Mouse (Mus musculus): ENCODE data around the gene Daxx. TPM values are rescaled to one million over a fixed set of nuclear protein-coding genes. Genes with fewer than 3 reads are reported as not detected.
A peak's percentile ranks its signal among the peaks of the same experiment; 100 is the strongest.
"Not testable (repeated sequence)": the region's sequence is repeated elsewhere in the genome, so short reads cannot be mapped to it uniquely, and the experiment has no call there.

Gene Daxx
- polyA plus RNA-seq, 1 experiment from 2014 or later: 55.0 TPM

DNA sequence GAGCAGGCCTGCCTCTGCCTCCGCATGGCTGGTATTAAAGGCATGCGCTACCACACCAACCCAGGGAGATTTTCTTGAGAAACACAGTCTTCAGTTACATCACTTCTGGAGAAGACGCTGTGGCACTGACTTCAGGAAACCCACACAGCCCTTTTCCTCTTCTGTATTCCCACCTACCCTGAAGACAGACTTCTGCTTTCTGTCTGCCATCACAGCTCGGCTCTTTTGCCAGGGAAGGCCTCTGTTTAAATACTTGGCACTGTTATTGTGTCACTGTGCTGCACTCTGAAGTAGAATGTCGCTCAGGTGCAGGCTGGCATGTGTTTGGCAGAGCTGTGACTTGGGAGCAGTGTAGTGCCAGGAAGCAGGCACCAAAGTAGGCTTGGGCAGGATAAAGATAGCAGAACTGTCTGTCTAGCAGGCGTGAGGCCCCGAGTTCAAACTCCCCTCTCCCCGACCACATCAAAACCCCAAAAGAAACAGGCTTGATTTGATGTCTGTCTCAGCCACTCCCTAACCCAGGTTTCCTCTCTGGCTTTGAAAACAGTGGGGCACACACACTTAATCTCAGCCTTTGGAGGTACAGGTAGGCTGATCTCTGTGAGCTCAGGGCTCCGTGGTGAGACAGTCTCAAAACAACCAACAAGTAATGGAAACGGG lies 38.3 kb downstream of the Daxx start:
- Histone ChIP-seq H3K9me3 (replicated peaks; ENCODE audit: control insufficient read depth, low read length) (no peaks in the 10 kb centered on the region), H3K36me3 (replicated peaks; ENCODE audit: control insufficient read depth, insufficient read depth, low read depth, low read length) (peaks cover 5% of the 10 kb centered on the region), H3K4me1 (ENCODE audit: control insufficient read depth, insufficient read depth, low read length) (peaks cover 2% of the 10 kb centered on the region; the same call in 1 of the 2 replicates), H3K27me3 (ENCODE audit: control insufficient read depth, insufficient read depth, low read length) (no peaks in the 10 kb centered on the region), H3K4me2 (ENCODE audit: low read depth, low read length) (no peak overlapping the region), H3K27ac (replicated peaks; ENCODE audit: low read depth, low read length) (no peak overlapping the region), H3K4me3 (ENCODE audit: low read depth, low read length) (no peak overlapping the region), H3K9ac (replicated peaks; ENCODE audit: low read length) (no peak overlapping the region)
- ATAC-seq (replicated peaks; ENCODE audit: insufficient number of reproducible peaks, low FRiP score, low TSS enrichment, low read depth): no peak
- WGBS: 94% methylated on average over 10 of the region's 10 CpGs
- DNase-seq (ENCODE audit: low spot score): no peak

- Histone ChIP-seq H3K36me3 (replicated peaks; ENCODE audit: control insufficient read depth, insufficient read depth, low read depth, low read length) (peaks cover 5% of the 10 kb centered on the region), H3K9me3 (replicated peaks; ENCODE audit: control insufficient read depth, low read length) (no peaks in the 10 kb centered on the region), H3K27me3 (ENCODE audit: control insufficient read depth, insufficient read depth, low read length) (no peaks in the 10 kb centered on the region), H3K4me3 (ENCODE audit: low read depth, low read length) (no peak overlapping the region), H3K9ac (replicated peaks; ENCODE audit: low read length) (no peak overlapping the region), H3K4me2 (ENCODE audit: low read depth, low read length) (no peak overlapping the region), H3K27ac (replicated peaks; ENCODE audit: low read depth, low read length) (no peak overlapping the region), H3K4me1 (ENCODE audit: control insufficient read depth, insufficient read depth, low read length) (peaks cover 7% of the 10 kb centered on the region)
- WGBS: 86% methylated on average over 21 of the region's 22 CpGs
- ATAC-seq (replicated peaks; ENCODE audit: insufficient number of reproducible peaks, low FRiP score, low TSS enrichment, low read depth): no peak
- DNase-seq (ENCODE audit: low spot score): no peak
These were observed 39.1 kb downstream of the Daxx start for GRCm38 (mm10) chr17:33948090-33948904.

DNA sequence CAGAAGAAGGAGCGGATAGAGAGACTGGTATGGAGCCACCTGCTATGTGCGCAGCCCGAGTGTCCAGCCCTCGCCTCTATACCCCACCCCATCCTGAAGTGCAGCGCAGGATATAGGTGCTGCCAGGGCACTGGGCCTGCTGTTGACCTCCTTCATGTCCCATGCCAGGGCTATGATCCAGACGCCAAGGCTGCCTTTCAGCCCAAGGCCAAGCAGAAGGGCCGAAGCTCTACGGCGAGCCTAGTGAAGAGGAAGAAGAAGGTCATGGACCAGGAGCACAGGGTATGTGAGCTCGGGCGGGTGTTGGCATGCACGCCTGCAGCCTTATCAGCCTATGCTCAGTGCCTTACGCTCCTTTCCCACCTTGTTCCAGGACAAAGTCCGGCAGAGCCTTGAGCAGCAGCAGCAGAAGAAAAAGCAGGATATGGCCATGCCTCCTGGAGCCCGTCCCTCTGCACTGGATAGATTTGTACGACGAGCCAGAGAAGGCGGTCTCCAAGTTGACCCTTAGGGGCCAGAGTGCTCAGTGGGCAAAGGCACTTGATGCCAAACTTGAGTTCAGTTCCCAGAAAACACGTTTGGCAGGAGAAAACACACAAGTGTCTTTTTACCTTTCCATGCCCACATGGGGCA lies 39.8 kb downstream of the Daxx start:
- 88% methylated on average over 19 of the region's 19 CpGs for WGBS
- Histone ChIP-seq H3K9me3 (replicated peaks; ENCODE audit: control insufficient read depth, low read length) (no peaks in the 10 kb centered on the region), H3K4me1 (ENCODE audit: control insufficient read depth, insufficient read depth, low read length) (peaks cover 9% of the 10 kb centered on the region), H3K36me3 (replicated peaks; ENCODE audit: control insufficient read depth, insufficient read depth, low read depth, low read length) (peaks cover 5% of the 10 kb centered on the region), H3K9ac (replicated peaks; ENCODE audit: low read length) (no peak overlapping the region), H3K27ac (replicated peaks; ENCODE audit: low read depth, low read length) (no peak overlapping the region), H3K4me2 (ENCODE audit: low read depth, low read length) (no peak overlapping the region), H3K4me3 (ENCODE audit: low read depth, low read length) (no peak overlapping the region), H3K27me3 (ENCODE audit: control insufficient read depth, insufficient read depth, low read length) (no peaks in the 10 kb centered on the region)
- no peak for ATAC-seq (replicated peaks; ENCODE audit: insufficient number of reproducible peaks, low FRiP score, low TSS enrichment, low read depth)
- no peak for DNase-seq (ENCODE audit: low spot score)

- peak overlapping the region; percentile 85; the same call in 1 of the 2 replicates for H3K27ac ChIP-seq (replicated peaks; ENCODE audit: low read depth, low read length)
- 69% methylated on average over 10 of the region's 10 CpGs for WGBS
- ATAC-seq (replicated peaks; ENCODE audit: insufficient number of reproducible peaks, low FRiP score, low TSS enrichment, low read depth) (no peak), DNase-seq (ENCODE audit: low spot score) (no peak)
- H3K36me3 ChIP-seq (replicated peaks; ENCODE audit: control insufficient read depth, insufficient read depth, low read depth, low read length): peaks cover 3% of the 10 kb centered on the region
- H3K4me2 ChIP-seq (ENCODE audit: low read depth, low read length): peak overlapping the region; percentile 82
- peak overlapping the region; percentile 34; the same call in 1 of the 2 replicates for H3K4me3 ChIP-seq (ENCODE audit: low read depth, low read length)
- peaks cover 16% of the 10 kb centered on the region for H3K4me1 ChIP-seq (ENCODE audit: control insufficient read depth, insufficient read depth, low read length)
- H3K9me3 ChIP-seq (replicated peaks; ENCODE audit: control insufficient read depth, low read length): no peaks in the 10 kb centered on the region
- H3K9ac ChIP-seq (replicated peaks; ENCODE audit: low read length): no peak overlapping the region
- H3K27me3 ChIP-seq (ENCODE audit: control insufficient read depth, insufficient read depth, low read length): no peaks in the 10 kb centered on the region
These were observed 41.0 kb downstream of the Daxx start for GRCm38 (mm10) chr17:33950131-33950625.

GRCm38 (mm10) chr17:33951021-33951946 lies 42.1 kb downstream of the Daxx start, which contains the start of gene B3galt4:
Gene B3galt4, minus strand, starts transcription at chr17:33951488.
- peaks cover 3% of the 10 kb centered on the region for H3K36me3 ChIP-seq (replicated peaks; ENCODE audit: control insufficient read depth, insufficient read depth, low read depth, low read length)
- peaks cover 16% of the 10 kb centered on the region for H3K4me1 ChIP-seq (ENCODE audit: control insufficient read depth, insufficient read depth, low read length)

GRCm38 (mm10) chr17:33952015-33952414 lies 42.8 kb downstream of the Daxx start:
- not testable (repeated sequence) for ATAC-seq (replicated peaks; ENCODE audit: insufficient number of reproducible peaks, low FRiP score, low TSS enrichment, low read depth); H3K27ac ChIP-seq (replicated peaks; ENCODE audit: low read depth, low read length); H3K36me3 ChIP-seq (replicated peaks; ENCODE audit: control insufficient read depth, insufficient read depth, low read depth, low read length); H3K9ac ChIP-seq (replicated peaks; ENCODE audit: low read length); H3K27me3 ChIP-seq (ENCODE audit: control insufficient read depth, insufficient read depth, low read length); H3K9me3 ChIP-seq (replicated peaks; ENCODE audit: control insufficient read depth, low read length); H3K4me3 ChIP-seq (ENCODE audit: low read depth, low read length); DNase-seq (ENCODE audit: low spot score)
- 82% methylated on average over 13 of the region's 13 CpGs for WGBS
- peaks cover 16% of the 10 kb centered on the region for H3K4me1 ChIP-seq (ENCODE audit: control insufficient read depth, insufficient read depth, low read length)
- peak overlapping the region; percentile 82 for H3K4me2 ChIP-seq (ENCODE audit: low read depth, low read length)

More at GRCm38 (mm10) chr17:33951021-33951946, 42.1 kb downstream of the Daxx start, which contains the start of gene B3galt4:
- peak within 1 kb of the TSS; percentile 34 for H3K4me3 ChIP-seq (ENCODE audit: low read depth, low read length)
- H3K4me2 ChIP-seq (ENCODE audit: low read depth, low read length): peak within 1 kb of the TSS; percentile 82
- peak within 1 kb of the TSS; percentile 85 for H3K27ac ChIP-seq (replicated peaks; ENCODE audit: low read depth, low read length)
- no peaks in the 10 kb centered on the region for H3K27me3 ChIP-seq (ENCODE audit: control insufficient read depth, insufficient read depth, low read length)
- DNase-seq (ENCODE audit: low spot score) (peak; percentile 90), ATAC-seq (replicated peaks; ENCODE audit: insufficient number of reproducible peaks, low FRiP score, low TSS enrichment, low read depth) (peak; percentile 61)
- 1% methylated on average over 45 of the region's 45 CpGs for WGBS
- peak within 1 kb of the TSS; percentile 70 for H3K9ac ChIP-seq (replicated peaks; ENCODE audit: low read length)
- no peaks in the 10 kb centered on the region for H3K9me3 ChIP-seq (replicated peaks; ENCODE audit: control insufficient read depth, low read length)

- ATAC-seq (replicated peaks; ENCODE audit: insufficient number of reproducible peaks, low FRiP score, low TSS enrichment, low read depth): no peak
- DNase-seq (ENCODE audit: low spot score): no peak
- Histone ChIP-seq H3K36me3 (replicated peaks; ENCODE audit: control insufficient read depth, insufficient read depth, low read depth, low read length) (peaks cover 3% of the 10 kb centered on the region), H3K9me3 (replicated peaks; ENCODE audit: control insufficient read depth, low read length) (no peaks in the 10 kb centered on the region), H3K4me1 (ENCODE audit: control insufficient read depth, insufficient read depth, low read length) (peaks cover 16% of the 10 kb centered on the region), H3K27ac (replicated peaks; ENCODE audit: low read depth, low read length) (no peak overlapping the region), H3K27me3 (ENCODE audit: control insufficient read depth, insufficient read depth, low read length) (no peaks in the 10 kb centered on the region), H3K4me2 (ENCODE audit: low read depth, low read length) (no peak overlapping the region), H3K9ac (replicated peaks; ENCODE audit: low read length) (peak overlapping the region; percentile 30; the same call in 1 of the 2 replicates), H3K4me3 (ENCODE audit: low read depth, low read length) (no peak overlapping the region; the same call in 1 of the 2 replicates)
- WGBS: 89% methylated on average over 4 of the region's 4 CpGs
These were observed 43.7 kb downstream of the Daxx start for GRCm38 (mm10) chr17:33952879-33953278.
